Mouse (Mus musculus) embryonic stem cell, embryonic (primary cell): ENCODE results near the gene Vmac.

Source experiments
- CTCF ChIA-PET, 4 experiments: fragments of 300-600 bp in 2 of 4; fragments of 350-600 bp in 2 of 4; sonication (Branson Sonifier 250); formaldehyde crosslinking; loops; one replicate each; lab custom pipeline; 2022; ENCODE audit warnings: inconsistent platforms in 2 of 4; lab: Charles Lee
- POLR2A ChIA-PET, 4 experiments: fragments of 300-600 bp in 2 of 4; fragments of 350-600 bp in 2 of 4; sonication (Branson Sonifier 250); formaldehyde crosslinking; loops; one replicate each; lab custom pipeline; 2022; ENCODE audit warnings: antibody characterized with exemption in 4 of 4, inconsistent platforms in 1 of 4; lab: Charles Lee

The Vmac gene

GRCm38 (mm10) chr17:56722441-56722840 lies 4.6 kb upstream of the Vmac start:
- POLR2A ChIA-PET = interaction anchor here in 3 of 4 experiments (0.5 to 8.0 kb wide), 8 partner anchors 9 to 111 kb away, joined by 3 to 100 read pairs (median 3); no protein-coding TSS in a partner anchor
- CTCF ChIA-PET = interaction anchor here (0.6 to 1.0 kb wide), 4 partner anchors 13 to 417 kb away, joined by 3 to 6 read pairs (median 3); partner anchors contain the start of gene Nrtn (in 1 of the 4)

GRCm38 (mm10) chr17:56716655-56717362 lies 1.0 kb downstream of the Vmac start:
- CTCF ChIA-PET = interaction anchor here in 3 of 4 experiments (0.6 to 1.3 kb wide), 11 partner anchors 20 to 280 kb away, joined by 3 to 7 read pairs (median 3); partner anchors contain the start of genes Alkbh7 (in 1 of the 3), Catsperd (in 1 of the 3), Lonp1 (in 1 of the 3) and Ranbp3 (in 1 of the 3)
- POLR2A ChIA-PET = interaction anchor here (0.5 to 8.0 kb wide), 105 partner anchors 7 to 677 kb away, joined by 3 to 100 read pairs (median 5); partner anchors contain the start of genes Ranbp3 (in 4 of the 4), Lonp1 (in 3 of the 4), Catsperd (in 2 of the 4) and Dus3l (in 2 of the 4)

- ChIA-PET CTCF (interaction anchor here in 3 of 4 experiments (0.6 to 1.3 kb wide), 8 partner anchors 21 to 281 kb away, joined by 3 to 5 read pairs (median 3); partner anchors contain the start of genes Alkbh7 (in 1 of the 3) and Ranbp3 (in 1 of the 3)), POLR2A (interaction anchor here in 3 of 4 experiments (0.5 to 8.0 kb wide), 94 partner anchors 8 to 637 kb away, joined by 3 to 100 read pairs (median 5); partner anchors contain the start of genes Lonp1 (in 3 of the 3), Ranbp3 (in 3 of the 3), Catsperd (in 2 of the 3) and Dus3l (in 2 of the 3))
Measured at GRCm38 (mm10) chr17:56715914-56716654, 1.7 kb downstream of the Vmac start.

- ChIA-PET CTCF (interaction anchor here in 2 of 4 experiments (1.0 to 1.2 kb wide), 2 partner anchors 33 to 42 kb away, joined by 3 to 4 read pairs; partner anchors contain the start of gene Ranbp3 (in 1 of the 2)), POLR2A (interaction anchor here in 3 of 4 experiments (0.5 to 8.0 kb wide), 27 partner anchors 7 to 316 kb away, joined by 3 to 100 read pairs (median 13); partner anchors contain the start of genes Catsperd (in 2 of the 3), Lonp1 (in 2 of the 3), Ranbp3 (in 2 of the 3) and Rpl36 (in 2 of the 3))
Measured at GRCm38 (mm10) chr17:56715360-56715759, 2.5 kb downstream of the Vmac start.

- ChIA-PET POLR2A (interaction anchor here in 3 of 4 experiments (0.6 to 33.7 kb wide), 73 partner anchors 7 to 669 kb away, joined by 3 to 414 read pairs (median 6); partner anchors contain the start of genes Dus3l (in 3 of the 3), Lonp1 (in 3 of the 3), Ndufa11 (in 3 of the 3) and Ranbp3 (in 3 of the 3)), CTCF (interaction anchor here in 2 of 4 experiments (0.5 to 1.5 kb wide), 5 partner anchors 27 to 510 kb away, joined by 3 to 5 read pairs (median 4); partner anchors contain the start of gene Ranbp3 (in 1 of the 2))
Measured at GRCm38 (mm10) chr17:56709708-56710107, 8.1 kb downstream of the Vmac start.

GRCm38 (mm10) chr17:56708692-56709091 lies 9.1 kb downstream of the Vmac start:
- CTCF ChIA-PET = interaction anchor here in 1 of 4 experiments (0.7 to 1.5 kb wide), 3 partner anchors 19 to 358 kb away, joined by 3 to 5 read pairs (median 4); no protein-coding TSS in a partner anchor
- POLR2A ChIA-PET = interaction anchor here (0.6 to 33.7 kb wide), 71 partner anchors 8 to 746 kb away, joined by 3 to 414 read pairs (median 4); partner anchors contain the start of genes Ndufa11 (in 3 of the 4), Ranbp3 (in 3 of the 4), Vmac (in 3 of the 4) and Catsperd (in 2 of the 4)

- POLR2A ChIA-PET = interaction anchor here in 3 of 4 experiments (0.6 to 33.7 kb wide), 16 partner anchors 10 to 172 kb away, joined by 3 to 414 read pairs (median 4); partner anchors contain the start of genes Ndufa11 (in 2 of the 3), Ranbp3 (in 2 of the 3), Vmac (in 2 of the 3) and Lonp1 (in 1 of the 3)
- CTCF ChIA-PET = interaction anchor here in 3 of 4 experiments (0.5 to 0.8 kb wide), 4 partner anchors 28 to 145 kb away, joined by 5 to 7 read pairs (median 6); no protein-coding TSS in a partner anchor
Measured at GRCm38 (mm10) chr17:56706515-56706914, 11.3 kb downstream of the Vmac start.

GRCm38 (mm10) chr17:56703038-56703437 lies 14.8 kb downstream of the Vmac start:
- ChIA-PET POLR2A (interaction anchor here (0.6 to 33.7 kb wide), 17 partner anchors 9 to 476 kb away, joined by 3 to 414 read pairs (median 3); partner anchors contain the start of genes Ranbp3 (in 2 of the 4), Dus3l (in 1 of the 4) and Khsrp (in 1 of the 4)), CTCF (interaction anchor here in 1 of 4 experiments (0.7 kb wide), 1 partner anchor 47 kb away, joined by 4 read pairs; no protein-coding TSS in a partner anchor)

GRCm38 (mm10) chr17:56700451-56700850 lies 17.4 kb downstream of the Vmac start:
- ChIA-PET POLR2A (interaction anchor here in 2 of 4 experiments (0.8 to 33.7 kb wide), 8 partner anchors 9 to 22 kb away, joined by 4 to 414 read pairs (median 6); partner anchors contain the start of gene Ranbp3 (in 1 of the 2)), CTCF (no interaction called here)

GRCm38 (mm10) chr17:56693851-56694310 lies 23.9 kb downstream of the Vmac start:
- POLR2A ChIA-PET = interaction anchor here in 2 of 4 experiments (0.7 to 33.7 kb wide), 12 partner anchors 9 to 343 kb away, joined by 3 to 414 read pairs (median 4); partner anchors contain the start of genes Ranbp3 (in 2 of the 2), Ndufa11 (in 1 of the 2), Safb (in 1 of the 2) and Safb2 (in 1 of the 2)
- CTCF ChIA-PET = interaction anchor here in 1 of 4 experiments (1.2 kb wide), 1 partner anchor 43 kb away, joined by 3 read pairs; no protein-coding TSS in a partner anchor

GRCm38 (mm10) chr17:56693395-56693794 lies 24.4 kb downstream of the Vmac start:
- POLR2A ChIA-PET = interaction anchor here in 2 of 4 experiments (0.7 to 33.7 kb wide), 12 partner anchors 10 to 343 kb away, joined by 3 to 414 read pairs (median 4); partner anchors contain the start of genes Ranbp3 (in 2 of the 2), Ndufa11 (in 1 of the 2), Safb (in 1 of the 2) and Safb2 (in 1 of the 2)

GRCm38 (mm10) chr17:56688689-56689088 lies 29.1 kb downstream of the Vmac start:
- CTCF ChIA-PET = no interaction called here
- POLR2A ChIA-PET = interaction anchor here in 3 of 4 experiments (0.6 to 33.7 kb wide), 6 partner anchors 7 to 222 kb away, joined by 3 to 414 read pairs (median 8); partner anchors contain the start of gene Ranbp3 (in 2 of the 3)

More at GRCm38 (mm10) chr17:56693395-56693794, 24.4 kb downstream of the Vmac start:
- CTCF ChIA-PET = interaction anchor here in 1 of 4 experiments (1.2 kb wide), 1 partner anchor 43 kb away, joined by 3 read pairs; no protein-coding TSS in a partner anchor

- ChIA-PET POLR2A (interaction anchor here in 3 of 4 experiments (0.6 to 33.7 kb wide), 11 partner anchors 6 to 221 kb away, joined by 3 to 414 read pairs (median 6); partner anchors contain the start of genes Ranbp3 (in 2 of the 3) and Lonp1 (in 1 of the 3)), CTCF (no interaction called here)
Measured at GRCm38 (mm10) chr17:56688045-56688444, 29.8 kb downstream of the Vmac start.

- ChIA-PET POLR2A (interaction anchor here (0.6 to 33.7 kb wide), 17 partner anchors 5 to 330 kb away, joined by 3 to 414 read pairs (median 3); partner anchors contain the start of genes Ranbp3 (in 3 of the 4) and Lonp1 (in 2 of the 4)), CTCF (interaction anchor here in 2 of 4 experiments (0.6 kb wide), 2 partner anchors 196 to 273 kb away, joined by 4 to 6 read pairs; no protein-coding TSS in a partner anchor)
Measured at GRCm38 (mm10) chr17:56686801-56687200, 31.0 kb downstream of the Vmac start.

- POLR2A ChIA-PET = interaction anchor here in 3 of 4 experiments (0.6 to 33.7 kb wide), 8 partner anchors 3 to 110 kb away, joined by 3 to 414 read pairs (median 3); partner anchors contain the start of gene Ranbp3 (in 2 of the 3)
Measured at GRCm38 (mm10) chr17:56684649-56685048, 33.2 kb downstream of the Vmac start.

More at GRCm38 (mm10) chr17:56684649-56685048, 33.2 kb downstream of the Vmac start:
- CTCF ChIA-PET = no interaction called here
